Mouse (Mus musculus) midbrain, postnatal 0 days (tissue): ENCODE results near the gene Blnk. TPM values are rescaled to one million over a fixed set of nuclear protein-coding genes. Genes with fewer than 3 reads are reported as not detected.

Source experiments
- ATAC-seq: fragments of 200-750 bp; cut with Nextera tagmentation; 2 replicates; pipeline ENCODE4 v1.8.0; 2017; ENCODE audit warnings: moderate number of reproducible peaks, mild to moderate bottlenecking, moderate TSS enrichment, moderate library complexity; ENCODE audit not compliant: low FRiP score
- DNase-seq: peaks from one replicate; pipeline ENCODE4 v3.0.0-alpha.2; 2015; ENCODE audit warnings: low spot score
- H3K27ac ChIP-seq: fragments of 300-500 bp; sonication (generic); 2 replicates; pipeline ENCODE4 v1.5.1; 2014; ENCODE audit warnings: low read depth, mild to moderate bottlenecking, low read length, mixed read lengths
- H3K27me3 ChIP-seq: fragments of 300-500 bp; sonication (generic); 2 replicates; pipeline ENCODE4 v1.6.1; 2014; ENCODE audit warnings: low read length, control low read depth, mixed read lengths; ENCODE audit not compliant: insufficient read depth
- H3K36me3 ChIP-seq: fragments of 300-500 bp; sonication (generic); 2 replicates; pipeline ENCODE4 v1.6.1; 2014; ENCODE audit warnings: low read length, control low read depth, mixed read lengths; ENCODE audit not compliant: insufficient read depth
- H3K4me1 ChIP-seq: fragments of 300-500 bp; sonication (generic); 2 replicates; pipeline ENCODE4 v1.6.1; 2014; ENCODE audit warnings: mild to moderate bottlenecking, control low read depth, antibody characterized with exemption, low read length, mixed read lengths; ENCODE audit not compliant: insufficient read depth
- H3K4me2 ChIP-seq: fragments of 300-500 bp; sonication (generic); 2 replicates; pipeline ENCODE4 v1.6.1; 2014; ENCODE audit warnings: low read depth, mild to moderate bottlenecking, low read length, mixed read lengths; ENCODE audit not compliant: poor library complexity, severe bottlenecking
- H3K4me3 ChIP-seq: fragments of 300-500 bp; sonication (generic); 2 replicates; pipeline ENCODE4 v1.5.1; 2014; ENCODE audit warnings: low read depth, mild to moderate bottlenecking, low read length, moderate library complexity
- H3K9ac ChIP-seq: fragments of 300-500 bp; sonication (generic); replicated peaks from 2 replicates; pipeline ENCODE4 v1.6.1; 2014; ENCODE audit warnings: mild to moderate bottlenecking, low read length, moderate library complexity, mixed read lengths; ENCODE audit not compliant: poor library complexity, severe bottlenecking
- H3K9me3 ChIP-seq: fragments of 300-500 bp; sonication (generic); 2 replicates; pipeline ENCODE4 v1.6.1; 2016; ENCODE audit warnings: low read length, control low read depth
- CTCF ChIP-seq: IDR thresholded peaks from 2 replicates; pipeline ENCODE4 v1.5.1; 2016; ENCODE audit warnings: antibody characterized with exemption, mild to moderate bottlenecking
- WGBS: fragments of 180-500 bp; shearing (Covaris S2); extraction: QIAGEN DNeasy Blood & Tissue Kit; methylation state at CpG from one replicate; pipeline ENCODE4 v1.1.7; 2014; 5-methylcytosine and 5-hydroxymethylcytosine counted together
- polyA plus RNA-seq: library from polyadenylated mRNA; unstranded; fragments of >200 nt; fragmentation: Nextera tagmentation; extraction: Ambion mirVana; gene quantifications from 2 replicates; pipeline ENCODE4 v1.2.1, GENCODE M21; 2015
- total RNA-seq: library from RNA; depleted of rRNA; stranded (reverse); fragments of >200 nt; gene quantifications from 2 replicates; pipeline ENCODE4 v1.2.3, GENCODE M21; 2014

Blnk gene
- total and polyA plus RNA-seq, 2 experiments from 2014 or later: 1.2 to 1.4 TPM

DNA sequence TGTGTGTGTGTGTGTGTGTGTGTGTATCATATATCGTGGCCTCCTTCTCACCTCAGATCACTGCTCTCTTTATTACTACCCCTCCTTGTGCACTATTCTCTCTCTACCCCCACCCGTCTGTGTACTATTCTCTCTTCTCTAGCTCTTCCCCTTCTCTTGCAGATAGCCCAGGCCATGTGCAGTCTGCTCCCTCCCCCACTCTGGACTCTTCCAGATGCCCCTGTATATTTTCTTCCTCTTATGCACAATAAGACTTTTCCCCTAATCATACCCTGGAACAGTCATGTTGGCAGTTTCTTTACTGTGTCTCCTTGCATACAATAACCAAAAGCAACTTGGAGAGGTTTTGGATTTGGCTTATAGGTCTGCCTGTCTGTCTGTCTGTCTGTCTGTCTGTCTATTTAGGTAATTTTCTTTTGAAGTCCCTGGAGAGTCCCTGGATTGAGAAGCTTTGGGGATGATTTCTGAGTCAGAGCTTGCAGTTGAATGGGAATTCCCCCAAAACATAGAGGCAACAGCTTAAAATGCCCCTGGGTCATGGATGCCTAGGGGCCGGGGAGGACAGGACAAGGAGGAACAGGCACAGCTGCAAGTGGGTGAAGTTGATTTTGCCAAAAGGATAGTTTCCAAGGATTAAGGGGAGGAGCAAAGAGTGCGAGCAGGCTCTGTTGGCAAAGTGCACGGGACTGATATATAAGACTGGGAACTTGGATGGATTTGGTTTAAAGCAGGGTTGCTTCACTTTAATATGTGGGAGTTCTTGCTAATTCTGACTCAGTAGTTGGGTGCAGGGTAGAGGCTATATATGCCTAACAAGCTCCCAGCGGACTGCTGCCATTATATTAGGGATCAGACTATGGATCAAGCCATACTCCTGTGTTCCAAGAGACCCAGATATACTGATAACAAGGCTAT, 29.1 kb downstream of the Blnk start:
- H3K27ac ChIP-seq: no peak overlapping the region
- no peak for ATAC-seq
- WGBS: 75% methylated on average over 6 of the region's 6 CpGs
- H3K9ac ChIP-seq: no peak overlapping the region
- no peaks in the 10 kb centered on the region for H3K9me3 ChIP-seq
- H3K4me1 ChIP-seq: no peaks in the 10 kb centered on the region
- TF ChIP-seq CTCF: no peak
- DNase-seq: no peak
- H3K36me3 ChIP-seq: no peaks in the 10 kb centered on the region
- no peak overlapping the region for H3K4me3 ChIP-seq
- H3K4me2 ChIP-seq: no peak overlapping the region
- H3K27me3 ChIP-seq: no peaks in the 10 kb centered on the region

DNA sequence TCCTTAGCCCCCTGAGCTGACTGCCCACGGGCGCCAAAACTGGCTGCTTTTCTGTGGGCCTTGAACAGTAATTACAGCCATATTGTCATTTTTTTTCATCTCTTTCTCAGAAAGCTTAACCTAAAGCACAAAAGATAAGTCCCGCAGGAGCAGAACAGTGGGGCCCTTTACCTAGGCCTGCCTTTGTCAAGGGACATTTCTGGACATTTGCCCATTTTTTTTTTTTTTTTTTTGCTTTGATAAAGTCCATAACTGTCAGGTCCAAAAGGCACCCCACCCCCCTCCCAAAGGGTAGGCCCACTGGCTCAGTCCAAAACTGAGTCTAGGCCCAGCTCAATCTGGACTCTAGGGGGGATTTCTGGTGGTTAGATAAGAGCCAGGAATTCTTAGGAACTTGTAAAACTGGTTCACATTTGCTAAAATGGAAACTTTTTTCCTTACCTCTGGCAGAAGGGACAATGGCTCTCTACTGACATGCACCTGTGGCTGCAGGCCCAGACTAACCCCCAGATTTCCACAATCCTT, 29.9 kb downstream of the Blnk start:
- DNase-seq (no peak), ATAC-seq (no peak)
- no peaks in the 10 kb centered on the region for H3K4me1 ChIP-seq
- no peak overlapping the region for H3K27ac ChIP-seq
- H3K9me3 ChIP-seq: no peaks in the 10 kb centered on the region
- H3K36me3 ChIP-seq: no peaks in the 10 kb centered on the region
- no peak overlapping the region for H3K4me3 ChIP-seq
- no peaks in the 10 kb centered on the region for H3K27me3 ChIP-seq
- H3K9ac ChIP-seq: no peak overlapping the region
- 61% methylated on average over 3 of the region's 3 CpGs for WGBS
- H3K4me2 ChIP-seq: no peak overlapping the region
- no peak for TF ChIP-seq CTCF

DNA sequence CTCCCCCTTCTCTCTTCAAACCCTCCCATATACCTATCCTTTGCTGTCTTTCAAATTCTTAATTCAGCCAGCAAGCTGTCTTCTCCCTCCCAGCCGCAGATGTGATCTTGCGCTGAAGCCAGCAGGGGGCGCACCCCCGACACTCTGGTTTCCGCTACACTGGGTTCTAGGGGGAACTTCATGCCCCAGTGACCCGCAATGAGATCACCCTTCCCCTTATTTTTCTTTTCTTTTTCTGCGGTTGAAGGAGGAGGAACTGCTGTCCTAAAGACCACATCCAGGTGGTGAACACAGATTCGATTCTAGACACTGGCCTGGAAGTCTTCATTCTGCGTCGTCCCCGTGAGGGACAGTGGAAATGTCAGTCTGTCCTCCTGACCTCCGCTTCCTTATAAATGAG, 31.3 kb downstream of the Blnk start:
- TF ChIP-seq CTCF: peak; percentile 65
- Histone ChIP-seq H3K4me2 (no peak overlapping the region), H3K4me1 (no peaks in the 10 kb centered on the region), H3K27me3 (no peaks in the 10 kb centered on the region), H3K9ac (no peak overlapping the region), H3K9me3 (no peaks in the 10 kb centered on the region), H3K4me3 (no peak overlapping the region), H3K27ac (no peak overlapping the region), H3K36me3 (no peaks in the 10 kb centered on the region)
- peak; percentile 15 for DNase-seq
- WGBS: 48% methylated on average over 12 of the region's 12 CpGs
- no peak for ATAC-seq

DNA sequence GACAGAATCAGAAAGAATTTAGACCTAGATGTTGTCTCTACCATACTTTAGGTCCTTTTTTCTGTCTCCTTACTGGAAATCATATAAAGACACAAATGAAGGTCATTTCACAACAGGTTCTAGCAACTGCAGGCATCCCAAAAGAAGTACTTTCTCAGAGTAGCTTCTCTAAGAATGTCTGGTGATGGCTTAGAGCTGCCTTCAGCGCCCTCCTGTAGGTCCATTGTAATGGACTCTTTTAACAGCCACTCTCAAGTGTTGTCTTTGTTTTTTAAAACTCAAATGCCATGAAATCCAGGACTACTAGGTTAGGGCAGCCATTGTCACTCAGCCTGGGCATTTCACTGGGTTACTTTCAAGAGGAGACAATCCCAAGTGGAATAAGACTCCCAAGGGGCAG, 35.4 kb downstream of the Blnk start:
- H3K9me3 ChIP-seq: no peaks in the 10 kb centered on the region
- no peak overlapping the region for H3K27ac ChIP-seq
- DNase-seq: no peak
- no peak overlapping the region for H3K4me2 ChIP-seq
- no peak for ATAC-seq
- 17% methylated on average over 1 of the region's 1 CpGs for WGBS
- H3K27me3 ChIP-seq: no peaks in the 10 kb centered on the region
- no peak overlapping the region for H3K9ac ChIP-seq
- no peaks in the 10 kb centered on the region for H3K4me1 ChIP-seq
- TF ChIP-seq CTCF: no peak
- no peak overlapping the region for H3K4me3 ChIP-seq
- H3K36me3 ChIP-seq: no peaks in the 10 kb centered on the region

DNA sequence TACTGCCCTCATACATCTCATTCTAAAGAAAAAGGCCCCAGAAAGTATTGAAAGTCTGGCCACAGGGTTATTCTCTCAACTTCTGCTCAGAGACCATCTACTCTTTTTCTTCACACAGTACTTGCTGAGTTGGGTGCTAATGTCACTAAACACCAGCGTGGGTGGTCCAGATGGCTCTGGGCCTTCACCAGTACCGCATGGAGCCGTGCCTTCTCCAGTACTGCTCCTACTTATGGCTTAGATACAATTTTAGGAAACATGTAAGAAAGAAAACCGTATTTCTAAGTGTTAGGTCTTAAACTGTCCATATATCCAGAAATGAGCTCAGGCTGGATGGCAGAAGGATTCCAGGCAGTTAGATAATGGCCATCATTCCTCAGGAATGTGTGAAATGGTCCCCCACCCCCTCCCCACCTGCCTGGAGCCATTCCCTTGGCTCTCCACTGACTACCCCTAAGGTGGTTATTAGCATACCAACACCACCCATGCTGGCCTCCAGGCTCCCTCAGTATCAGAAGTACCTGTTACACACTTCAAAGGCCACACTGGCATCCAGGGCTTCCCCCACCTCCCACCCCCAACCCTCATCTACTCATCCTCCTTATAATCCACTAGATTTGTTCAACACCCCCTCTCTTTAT, 47.3 kb downstream of the Blnk start:
- no peaks in the 10 kb centered on the region for H3K4me1 ChIP-seq
- ATAC-seq: no peak
- no peaks in the 10 kb centered on the region for H3K9me3 ChIP-seq
- H3K27ac ChIP-seq: no peak overlapping the region
- H3K4me3 ChIP-seq: no peak overlapping the region
- no peak for TF ChIP-seq CTCF
- H3K9ac ChIP-seq: no peak overlapping the region
- no peak for DNase-seq
- H3K36me3 ChIP-seq: no peaks in the 10 kb centered on the region; the same call in 1 of the 2 replicates
- no peaks in the 10 kb centered on the region for H3K27me3 ChIP-seq
- no peak overlapping the region for H3K4me2 ChIP-seq
- WGBS: 85% methylated on average over 4 of the region's 4 CpGs

DNA sequence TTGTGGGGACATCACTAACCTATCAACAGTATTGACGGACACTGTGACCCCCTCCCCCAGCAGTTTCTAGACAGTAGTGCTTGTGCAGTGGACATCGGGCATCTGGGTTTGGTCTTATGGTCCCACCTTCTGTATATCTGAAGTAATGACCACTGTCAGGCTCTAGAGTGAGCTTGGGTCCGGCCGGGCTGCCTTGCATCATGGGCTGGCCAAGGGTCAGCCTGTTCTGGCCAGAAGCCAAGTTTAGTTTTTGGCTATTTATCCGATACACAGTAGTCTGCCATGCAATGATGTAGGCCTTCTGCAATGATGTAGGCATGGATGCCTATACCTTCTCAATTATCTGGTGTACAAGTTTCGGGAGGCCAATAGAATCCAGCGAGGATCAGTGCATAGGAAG, 50.8 kb downstream of the Blnk start:
- DNase-seq (no peak), ATAC-seq (no peak)
- Histone ChIP-seq H3K9me3 (no peaks in the 10 kb centered on the region), H3K9ac (no peak overlapping the region), H3K4me3 (no peak overlapping the region), H3K27me3 (no peaks in the 10 kb centered on the region), H3K36me3 (no peaks in the 10 kb centered on the region; the same call in 1 of the 2 replicates), H3K27ac (no peak overlapping the region), H3K4me1 (no peaks in the 10 kb centered on the region), H3K4me2 (no peak overlapping the region)
- WGBS: 85% methylated on average over 7 of the region's 7 CpGs
- no peak for TF ChIP-seq CTCF
